Mouse (Mus musculus) small intestine, adult 2 months (tissue): Measurements from ENCODE around the gene Abhd11. TPM values are rescaled to one million over a fixed set of nuclear protein-coding genes. Genes with fewer than 3 reads are reported as not detected.

Experiments used
- H3K27ac ChIP-seq: fragments of 200-500 bp; 2 replicates; pipeline ENCODE4 v1.5.1; 2012; ENCODE audit warnings: low read depth, low read length, control low read depth, inconsistent platforms; ENCODE audit not compliant: insufficient read depth
- H3K27me3 ChIP-seq: fragments of 200-500 bp; 2 replicates; pipeline ENCODE4 v1.6.1; 2012; ENCODE audit warnings: mild to moderate bottlenecking, moderate library complexity, low read length, inconsistent platforms; ENCODE audit not compliant: control insufficient read depth, insufficient read depth
- H3K36me3 ChIP-seq: fragments of 200-500 bp; 2 replicates; pipeline ENCODE4 v1.6.1; 2012; ENCODE audit warnings: mild to moderate bottlenecking, low read length, control low read depth, inconsistent platforms; ENCODE audit not compliant: control insufficient read depth, insufficient read depth
- H3K4me1 ChIP-seq: fragments of 200-500 bp; 2 replicates; pipeline ENCODE4 v1.6.1; 2012; ENCODE audit warnings: low read length, inconsistent platforms, mixed read lengths; ENCODE audit not compliant: control insufficient read depth, insufficient read depth, insufficient read length
- H3K4me3 ChIP-seq: fragments of 200-500 bp; 2 replicates; pipeline ENCODE4 v1.5.1; 2012; ENCODE audit warnings: low read depth, mild to moderate bottlenecking, control low read depth, inconsistent platforms, low read length, moderate library complexity
- CTCF ChIP-seq: fragments of 200-500 bp; IDR thresholded peaks from 2 replicates; pipeline ENCODE4 v1.5.1; 2012; ENCODE audit warnings: low read depth, mild to moderate bottlenecking, control low read depth, inconsistent platforms, low read length, moderate library complexity, mixed read lengths; ENCODE audit not compliant: insufficient replicate concordance, insufficient read length; ENCODE audit errors: extremely low read depth
- POLR2A ChIP-seq: fragments of 200-500 bp; IDR thresholded peaks from 2 replicates; pipeline ENCODE4 v1.6.1; 2012; ENCODE audit warnings: low read depth, mild to moderate bottlenecking, control low read depth, inconsistent platforms, low read length, moderate library complexity
- WGBS: fragments of 180-500 bp; shearing (Covaris S2); methylation state at CpG from one replicate; pipeline ENCODE4 v1.1.7; 2018; 5-methylcytosine and 5-hydroxymethylcytosine counted together
- polyA plus RNA-seq: library from polyadenylated mRNA; depleted of rRNA; stranded (reverse); fragments of >200 nt; gene quantifications from 2 replicates; pipeline ENCODE4 v1.2.3, GENCODE M21; 2012

Gene Abhd11
- polyA plus RNA-seq, 1 experiment, result 90.7 TPM

- Histone ChIP-seq H3K36me3 (no peaks in the 10 kb centered on the region), H3K27ac (peak overlapping the region; percentile 100), H3K27me3 (no peaks in the 10 kb centered on the region), H3K4me3 (peak overlapping the region; percentile 57), H3K4me1 (peaks cover 29% of the 10 kb centered on the region)
- TF ChIP-seq CTCF, result peak; percentile 23; the same call in 1 of the 2 replicates
- TF ChIP-seq POLR2A, result peak; percentile 57; the same call in 1 of the 2 replicates
- WGBS, result 4% methylated on average over 33 of the region's 33 CpGs
Measured at GRCm38 (mm10) chr5:134965852-134966821, 42.8 kb upstream of the Abhd11 start.

- TF ChIP-seq POLR2A (no peak), CTCF (no peak)
- peak overlapping the region; percentile 41 for H3K4me3 ChIP-seq
- peaks cover 29% of the 10 kb centered on the region for H3K4me1 ChIP-seq
- H3K27me3 ChIP-seq, result no peaks in the 10 kb centered on the region
- H3K27ac ChIP-seq, result peak overlapping the region; percentile 100
- 27% methylated on average over 20 of the region's 20 CpGs for WGBS
- no peaks in the 10 kb centered on the region for H3K36me3 ChIP-seq
Measured at GRCm38 (mm10) chr5:134967164-134967944, 41.6 kb upstream of the Abhd11 start.

GRCm38 (mm10) chr5:134970671-134971070 lies 38.3 kb upstream of the Abhd11 start:
- H3K27me3 ChIP-seq, result no peaks in the 10 kb centered on the region
- H3K36me3 ChIP-seq, result no peaks in the 10 kb centered on the region
- H3K27ac ChIP-seq, result no peak overlapping the region
- H3K4me3 ChIP-seq, result no peak overlapping the region
- 78% methylated on average over 8 of the region's 8 CpGs for WGBS
- TF ChIP-seq CTCF (no peak), POLR2A (no peak)
- H3K4me1 ChIP-seq, result peaks cover 44% of the 10 kb centered on the region

- Histone ChIP-seq H3K4me3 (no peak overlapping the region), H3K27me3 (no peaks in the 10 kb centered on the region), H3K27ac (peak overlapping the region; percentile 35; the same call in 1 of the 2 replicates), H3K4me1 (peaks cover 49% of the 10 kb centered on the region), H3K36me3 (no peaks in the 10 kb centered on the region)
- TF ChIP-seq CTCF (no peak), POLR2A (no peak)
Measured at GRCm38 (mm10) chr5:134973081-134973480, 35.9 kb upstream of the Abhd11 start.

GRCm38 (mm10) chr5:134973526-134973925 lies 35.4 kb upstream of the Abhd11 start:
- TF ChIP-seq POLR2A (no peak), CTCF (no peak)
- peak overlapping the region; percentile 78 for H3K27ac ChIP-seq
- H3K36me3 ChIP-seq, result no peaks in the 10 kb centered on the region
- H3K4me1 ChIP-seq, result peaks cover 45% of the 10 kb centered on the region
- WGBS, result 73% methylated on average over 7 of the region's 7 CpGs
- H3K4me3 ChIP-seq, result no peak overlapping the region
- H3K27me3 ChIP-seq, result no peaks in the 10 kb centered on the region

- TF ChIP-seq POLR2A (no peak), CTCF (no peak)
- peak overlapping the region; percentile 78 for H3K27ac ChIP-seq
Measured at GRCm38 (mm10) chr5:134974294-134974693, 34.7 kb upstream of the Abhd11 start.

More at GRCm38 (mm10) chr5:134974294-134974693, 34.7 kb upstream of the Abhd11 start:
- 5% methylated on average over 7 of the region's 7 CpGs for WGBS
- Histone ChIP-seq H3K27me3 (no peaks in the 10 kb centered on the region), H3K4me3 (no peak overlapping the region), H3K36me3 (no peaks in the 10 kb centered on the region), H3K4me1 (peaks cover 38% of the 10 kb centered on the region)
